ENCODE assay signal across 8 mouse cellular contexts in genomic region chr7:133124701-133125485, GRCm38 (mm10). TPM values are rescaled to one million over a fixed set of nuclear protein-coding genes. Genes with fewer than 3 reads are reported as not detected.
DNase-seq lines count a peak whose midpoint lies in the region; ATAC-seq and TF ChIP-seq lines count a peak whose summit lies in the region.

No protein-coding gene starts in this region.

- peak overlapping the region; percentile 98 for H3K27ac ChIP-seq in cerebellum, adult 2 months (ENCODE audit: insufficient read depth, low read length)
- H3K27ac ChIP-seq in testis, adult 2 months (ENCODE audit: control insufficient read depth, insufficient read depth, low read depth, low read length) = no peak overlapping the region
- H3K27ac ChIP-seq in hindbrain, embryonic 16.5 days (ENCODE audit: low read depth, low read length) = peak overlapping the region; percentile 94; the same call in 1 of the 2 replicates
- no peak overlapping the region for H3K27ac ChIP-seq in midbrain, embryonic 12.5 days (replicated peaks)

- peaks cover 12% of the 10 kb centered on the region; the same call in 1 of the 2 replicates for H3K4me1 ChIP-seq in cerebellum, adult 2 months (ENCODE audit: control insufficient read depth, insufficient read depth, low read length)
- H3K4me1 ChIP-seq in testis, adult 2 months (ENCODE audit: control insufficient read depth, insufficient read depth, low read length) = peaks cover 21% of the 10 kb centered on the region
- H3K4me1 ChIP-seq in hindbrain, embryonic 16.5 days (ENCODE audit: control insufficient read depth, insufficient read depth, low read depth, low read length) = peaks cover 20% of the 10 kb centered on the region
- H3K4me1 ChIP-seq in midbrain, embryonic 12.5 days = peaks cover 20% of the 10 kb centered on the region

- no peak for TF ChIP-seq CTCF in cerebellum, adult 2 months (IDR thresholded peaks at IDR 0.05; ENCODE audit: borderline replicate concordance, insufficient read depth, low read depth, low read length)
- no peak for TF ChIP-seq CTCF in testis, adult 2 months (IDR thresholded peaks at IDR 0.05; ENCODE audit: control insufficient read depth, insufficient read depth, insufficient replicate concordance, low read depth, low read length)

- DNase-seq in cerebellum, adult 2 months = peak; percentile 29 to 45
- DNase-seq in cerebellum, adult 8-10 months = no peak
- DNase-seq in testis, postnatal 10 days (ENCODE audit: low spot score) = no peak
- no peak for DNase-seq in ovary, postnatal 10 days (ENCODE audit: low spot score)
- DNase-seq in spleen, postnatal 4 days (ENCODE audit: low spot score in 2 of 2) = no peak

- 57% methylated on average over 34 of the region's 34 CpGs for WGBS in cerebellum, adult 2 months
- WGBS in hindbrain, embryonic 16.5 days = 11% methylated on average over 34 of the region's 34 CpGs
- WGBS in midbrain, embryonic 12.5 days = 3% methylated on average over 34 of the region's 34 CpGs

- H3K4me3 ChIP-seq in cerebellum, adult 2 months (replicated peaks; ENCODE audit: insufficient read depth, low read depth, low read length) = peak overlapping the region; percentile 89
- peak overlapping the region; percentile 82 for H3K4me3 ChIP-seq in testis, adult 2 months (ENCODE audit: control insufficient read depth, low read depth, low read length)
- H3K4me3 ChIP-seq in hindbrain, embryonic 16.5 days (ENCODE audit: low read length) = peak overlapping the region; percentile 94
- H3K4me3 ChIP-seq in midbrain, embryonic 12.5 days = peak overlapping the region; percentile 95

- H3K9ac ChIP-seq in hindbrain, embryonic 16.5 days (ENCODE audit: low read depth, low read length) = peak overlapping the region; percentile 93
- peak overlapping the region; percentile 98; the same call in 1 of the 2 replicates for H3K9ac ChIP-seq in midbrain, embryonic 12.5 days (replicated peaks)

- no peaks in the 10 kb centered on the region for H3K36me3 ChIP-seq in testis, adult 2 months (ENCODE audit: control insufficient read depth, insufficient read depth, low read length)
- no peaks in the 10 kb centered on the region for H3K36me3 ChIP-seq in hindbrain, embryonic 16.5 days (ENCODE audit: control insufficient read depth, insufficient read depth, low read length)
- no peaks in the 10 kb centered on the region for H3K36me3 ChIP-seq in midbrain, embryonic 12.5 days

- H3K4me2 ChIP-seq in hindbrain, embryonic 16.5 days (ENCODE audit: low read length) = peak overlapping the region; percentile 100
- H3K4me2 ChIP-seq in midbrain, embryonic 12.5 days (replicated peaks) = peak overlapping the region; percentile 97

- no peak for ATAC-seq in hindbrain, embryonic 16.5 days
- no peak for ATAC-seq in midbrain, embryonic 12.5 days (ENCODE audit: low FRiP score, low read depth)

- no peak for TF ChIP-seq POLR2A in cerebellum, adult 2 months (IDR thresholded peaks at IDR 0.05; ENCODE audit: borderline replicate concordance, insufficient read depth, low read length)
- no peak for TF ChIP-seq POLR2A in testis, adult 2 months (IDR thresholded peaks at IDR 0.05; ENCODE audit: control insufficient read depth, low read depth, low read length)

- no peaks in the 10 kb centered on the region for H3K9me3 ChIP-seq in hindbrain, embryonic 16.5 days (ENCODE audit: control insufficient read depth, low read length)
- no peaks in the 10 kb centered on the region for H3K9me3 ChIP-seq in midbrain, embryonic 12.5 days

- H3K27me3 ChIP-seq in cerebellum, adult 2 months (ENCODE audit: control insufficient read depth, insufficient read depth, low read length) = no peaks in the 10 kb centered on the region
- H3K27me3 ChIP-seq in testis, adult 2 months (ENCODE audit: control insufficient read depth, insufficient read depth, low read length) = 0 out of 2 replicates have a peak, but pooled peaks cover 2% of the 10 kb centered on the region
- H3K27me3 ChIP-seq in hindbrain, embryonic 16.5 days (replicated peaks; ENCODE audit: control insufficient read depth, insufficient read depth, low read length) = peaks cover 6% of the 10 kb centered on the region; the same call in 1 of the 2 replicates
- H3K27me3 ChIP-seq in midbrain, embryonic 12.5 days = peaks cover 33% of the 10 kb centered on the region

RNA-seq across cellular contexts. Expression of gene Ctbp2, which starts 0.7 kb away (rescaled TPM):
- polyA plus RNA-seq in cerebellum, adult 2 months (2012; rRNA removed) = 96.2 and 111 TPM in 2 replicates
- polyA plus RNA-seq in testis, adult 2 months (2012; rRNA removed) = 54.9 and 59.0 TPM in 2 replicates
- polyA plus RNA-seq in hindbrain, embryonic 16.5 days (2015; fragmentation: Nextera tagmentation; extraction: Ambion mirVana) = 44.9 and 57.9 TPM in 2 replicates
- polyA plus RNA-seq in midbrain, embryonic 12.5 days (2016; fragmentation: Nextera tagmentation; extraction: Ambion mirVana) = 111 and 118 TPM in 2 replicates

RNA-seq across cellular contexts. Expression of gene Fgfr2, which starts 1.7 kb away (rescaled TPM):
- 77.9 and 95.3 TPM in 2 replicates for polyA plus RNA-seq in cerebellum, adult 2 months (2012; rRNA removed)
- 3.0 and 4.9 TPM in 2 replicates for polyA plus RNA-seq in testis, adult 2 months (2012; rRNA removed)
- 24.1 and 27.7 TPM in 2 replicates for polyA plus RNA-seq in hindbrain, embryonic 16.5 days (2015; fragmentation: Nextera tagmentation; extraction: Ambion mirVana)
- 96.5 and 98.9 TPM in 2 replicates for polyA plus RNA-seq in midbrain, embryonic 12.5 days (2016; fragmentation: Nextera tagmentation; extraction: Ambion mirVana)

Comparison
In these comparisons a context has a peak if more than half of its experiments do, and no peak if none do; other contexts are left out.
1. DNase-seq: peak in cerebellum, adult 2 months (2 of 2); none in cerebellum, adult 8-10 months (single experiment), testis, postnatal 10 days (single experiment), ovary, postnatal 10 days (single experiment) and spleen, postnatal 4 days (0 of 2).
2. H3K27ac ChIP-seq: peak in cerebellum, adult 2 months (single experiment) and hindbrain, embryonic 16.5 days (single experiment); none in testis, adult 2 months (single experiment) and midbrain, embryonic 12.5 days (single experiment).
3. Peak in every context shown above with its lines, with median percentiles within 50 percentile points of each other: H3K4me3 ChIP-seq.